Mouse (Mus musculus) ovary, postnatal 14 days (tissue): ENCODE results near the gene Ccdc85c.
A peak's percentile ranks its signal among the peaks of the same experiment; 100 is the strongest.

ENCODE experiments used
- DNase-seq: peaks from one replicate; pipeline ENCODE4 v3.0.0; 2022; ENCODE audit warnings: low spot score

Ccdc85c gene

DNA sequence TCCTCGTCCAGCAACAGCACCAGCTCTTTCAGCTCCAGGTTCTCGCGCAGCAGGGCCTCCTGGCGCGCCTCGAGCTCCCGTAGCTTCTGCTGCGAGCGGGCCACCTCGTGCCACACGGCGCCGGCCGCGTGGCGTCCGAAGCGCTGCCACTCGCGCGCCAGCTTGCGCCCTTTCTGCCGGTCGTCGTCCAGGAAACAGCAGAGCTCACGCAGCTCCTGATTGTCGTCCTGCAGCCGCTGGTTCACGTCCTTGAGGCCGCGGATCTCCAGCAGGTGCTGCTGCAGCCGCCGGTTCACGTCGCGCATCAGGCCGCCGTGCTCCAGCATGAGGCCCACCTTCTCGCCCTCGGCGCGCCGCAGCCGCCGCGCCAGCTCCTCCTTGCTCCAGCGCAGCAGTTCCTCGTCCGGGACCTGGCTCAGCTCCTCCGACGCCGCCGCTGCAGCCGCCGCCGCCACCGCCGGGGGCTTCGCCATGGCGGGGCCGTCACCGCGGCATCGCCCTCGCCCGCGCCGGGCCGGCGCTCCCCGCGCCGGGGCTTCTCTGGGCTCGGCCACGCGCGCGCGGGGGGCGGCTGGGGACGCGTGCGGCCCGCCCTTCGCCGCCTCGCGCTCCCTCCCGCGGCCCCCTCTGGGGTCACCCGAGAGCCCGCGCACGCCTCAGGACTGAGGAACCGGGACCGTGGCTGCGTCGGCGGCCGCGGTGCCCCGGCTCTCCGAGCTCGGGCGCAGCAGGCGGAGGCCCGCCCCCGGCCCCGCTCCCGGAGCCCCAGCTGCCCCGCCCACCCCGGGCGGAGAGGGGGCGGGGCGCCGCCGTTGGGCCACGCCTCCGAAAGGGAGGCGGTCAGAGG is at the start of gene Ccdc85c:
Ccdc85c (minus strand) TSS at position 765 of the 847 bp plus-strand sequence.
- DNase-seq: no peak

DNA sequence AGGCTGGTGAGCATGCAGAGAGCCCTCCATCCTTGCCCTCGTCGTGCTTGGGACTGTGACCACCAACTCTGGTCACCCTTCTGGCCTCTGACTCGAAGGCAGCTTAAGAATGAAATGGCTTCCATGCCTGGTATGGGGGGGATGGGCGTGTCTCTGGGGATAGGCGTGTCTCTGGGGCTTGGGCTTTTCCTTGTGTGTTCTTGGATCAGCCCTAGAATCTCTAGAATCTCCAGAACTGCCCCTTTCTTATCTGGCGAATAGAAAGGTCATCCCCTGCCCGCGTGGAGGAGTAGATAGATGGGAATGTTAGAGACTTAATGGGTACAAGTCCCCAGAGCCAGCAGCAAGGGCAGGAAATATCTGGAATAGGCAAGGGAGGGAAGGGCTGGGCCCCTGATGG is 44.9 kb upstream of the Ccdc85c start:
- no peak for DNase-seq

DNA sequence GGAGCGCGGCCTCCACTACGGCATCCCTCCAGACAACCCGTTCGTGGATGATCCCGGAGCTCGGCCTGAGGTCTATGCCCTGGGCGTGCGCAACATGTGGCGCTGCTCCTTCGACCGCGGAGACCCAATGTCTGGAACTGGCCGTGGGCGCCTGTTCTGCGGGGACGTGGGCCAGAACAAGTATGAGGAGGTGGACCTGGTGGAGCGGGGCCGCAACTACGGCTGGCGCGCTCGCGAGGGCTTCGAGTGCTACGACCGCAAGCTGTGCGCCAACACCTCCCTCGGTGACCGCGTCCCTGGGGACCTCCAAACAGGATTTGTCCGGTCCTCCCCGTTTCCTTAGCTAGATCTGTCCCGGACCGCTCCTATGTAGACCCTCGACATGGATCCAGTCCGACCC is 43.3 kb upstream of the Ccdc85c start:
- DNase-seq: no peak

DNA sequence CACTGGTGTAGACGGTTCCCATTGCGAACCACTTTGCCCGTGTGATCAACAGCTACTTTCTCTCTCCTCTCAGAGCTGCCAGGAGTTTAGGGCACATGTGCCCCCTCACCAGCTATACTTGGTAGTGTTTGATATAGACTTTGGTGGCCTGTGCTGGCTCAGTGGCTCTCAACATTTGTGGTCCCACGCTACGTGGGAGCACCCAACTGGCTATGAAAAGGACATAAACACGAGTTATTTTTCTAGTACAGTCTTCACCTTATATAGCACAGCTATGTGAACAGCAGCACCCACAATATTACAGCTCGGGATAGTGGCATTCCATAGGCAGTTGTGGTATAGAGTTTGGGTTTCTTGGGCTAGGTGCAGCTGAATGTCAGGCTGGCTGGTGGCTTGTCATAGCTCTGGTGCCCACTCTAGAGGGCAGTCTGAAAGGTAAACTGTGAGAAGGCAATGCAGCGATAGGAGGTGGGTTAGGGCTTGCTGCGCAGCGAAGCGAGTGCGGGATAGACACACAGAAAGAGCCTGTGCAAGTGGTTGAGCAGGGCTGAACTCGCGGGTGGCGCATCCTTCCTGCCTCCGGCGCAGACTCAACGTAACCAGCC is 42.7 kb upstream of the Ccdc85c start:
- no peak for DNase-seq

DNA sequence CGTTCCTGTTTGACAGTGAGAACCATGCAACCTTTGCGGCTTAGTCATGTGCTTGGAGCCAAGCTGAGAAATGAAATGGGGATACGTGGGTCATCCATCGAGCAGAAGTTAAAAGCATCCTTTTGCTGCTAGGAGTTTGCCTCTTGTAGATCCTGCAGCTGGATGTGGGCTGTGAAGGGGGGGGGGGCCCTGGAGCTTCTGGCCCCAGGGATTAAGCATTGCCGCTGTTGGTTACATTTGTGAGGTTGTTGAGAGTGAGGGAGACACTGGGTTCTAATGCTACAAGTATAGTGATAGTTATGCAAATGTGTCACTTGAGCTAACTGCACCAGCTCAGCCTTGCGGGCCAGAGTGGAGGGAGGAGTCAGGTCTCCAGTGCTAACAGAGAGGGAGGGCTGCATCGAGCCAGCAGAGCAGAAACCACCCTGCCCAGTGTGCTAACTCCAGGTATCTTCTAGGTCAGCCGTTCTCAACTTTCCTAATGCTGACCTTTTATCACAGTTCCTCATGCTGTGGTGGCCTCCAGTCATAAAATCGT is 42.0 kb upstream of the Ccdc85c start:
- DNase-seq: no peak

DNA sequence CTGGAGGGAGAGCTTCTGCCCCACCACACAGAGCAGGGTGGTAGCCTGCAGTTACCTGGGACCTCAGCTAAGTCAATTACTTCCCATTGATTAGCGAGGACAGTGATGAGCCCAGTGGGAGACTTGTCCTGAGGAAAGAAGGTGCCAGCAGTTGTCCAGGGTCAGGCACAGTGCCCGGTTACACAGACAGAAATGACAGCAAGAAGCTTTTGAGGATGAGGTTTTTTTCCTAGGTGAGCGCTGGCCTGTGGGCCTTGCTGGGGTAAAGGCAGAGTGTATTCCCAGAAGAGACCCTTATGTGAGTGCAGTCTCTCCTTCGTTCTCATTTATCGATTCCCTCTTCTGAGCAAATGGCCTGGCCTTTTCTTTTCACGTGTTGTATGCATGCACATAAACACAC is 41.4 kb upstream of the Ccdc85c start:
- no peak for DNase-seq

DNA sequence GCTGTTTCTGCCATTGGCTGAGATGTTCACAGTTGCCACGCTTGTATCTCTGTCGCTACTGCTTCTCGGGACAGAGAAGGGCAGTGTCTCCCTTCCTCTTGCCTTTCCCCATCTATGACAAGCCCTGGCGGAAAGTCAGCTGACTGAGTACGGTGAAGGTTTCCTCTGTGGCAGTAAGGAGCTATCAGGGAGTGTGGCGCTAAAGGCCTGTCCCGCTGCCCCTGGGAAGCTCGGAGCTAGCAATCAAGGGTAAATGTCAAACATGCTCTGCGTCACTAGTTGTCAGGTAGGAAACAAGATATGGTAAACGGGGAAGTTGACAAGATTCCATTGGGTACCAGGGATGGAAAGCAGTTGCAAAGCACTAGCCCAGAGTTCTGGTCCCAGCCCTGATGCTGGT is 40.6 kb upstream of the Ccdc85c start:
- no peak for DNase-seq

DNA sequence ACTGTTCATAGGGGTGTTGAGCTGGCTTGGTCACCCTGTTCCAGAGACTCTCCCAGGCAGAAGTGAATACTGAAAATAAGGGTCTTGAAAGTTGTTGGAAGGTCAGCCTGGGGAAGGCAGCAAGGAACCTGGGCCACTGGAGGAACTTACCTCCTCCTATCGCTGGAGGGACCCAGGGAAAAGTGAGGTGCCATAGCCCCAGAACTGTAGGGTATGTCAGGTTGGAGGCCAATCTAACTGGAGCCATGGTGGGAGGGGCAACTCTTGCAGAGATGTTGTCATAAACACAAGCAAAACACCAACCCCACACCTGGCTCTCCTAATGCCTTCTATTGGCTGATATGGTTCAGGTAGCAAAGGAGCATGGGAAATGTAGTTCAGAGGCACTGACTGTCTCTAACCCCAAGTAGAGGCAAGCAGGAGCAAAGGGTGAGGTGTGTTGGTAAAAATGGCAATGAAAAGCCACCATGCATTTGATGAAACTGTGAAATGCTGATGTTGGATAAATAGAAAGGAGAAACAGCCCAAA is 38.1 kb upstream of the Ccdc85c start:
- DNase-seq: no peak

DNA sequence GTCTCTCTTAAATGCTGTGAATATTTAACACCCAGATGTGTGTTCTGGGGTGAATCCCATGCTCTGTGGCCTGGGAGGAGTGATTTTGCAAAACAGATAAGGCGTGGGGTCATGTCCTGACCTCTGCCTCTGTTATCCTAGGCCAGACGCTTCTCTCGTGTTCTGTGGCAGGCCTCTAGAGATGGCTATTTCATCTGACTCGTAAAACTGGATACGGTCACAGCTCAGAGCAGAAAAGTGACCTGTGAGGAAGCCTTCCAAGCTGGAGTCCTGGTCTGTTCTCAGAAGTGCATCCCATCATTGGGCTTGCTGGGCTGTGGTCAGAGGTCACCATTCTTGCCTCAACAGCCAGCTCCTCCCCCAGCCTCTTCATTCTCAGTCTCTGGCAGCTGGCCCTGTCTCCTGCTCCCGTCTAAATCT is 37.2 kb upstream of the Ccdc85c start:
- no peak for DNase-seq

DNA sequence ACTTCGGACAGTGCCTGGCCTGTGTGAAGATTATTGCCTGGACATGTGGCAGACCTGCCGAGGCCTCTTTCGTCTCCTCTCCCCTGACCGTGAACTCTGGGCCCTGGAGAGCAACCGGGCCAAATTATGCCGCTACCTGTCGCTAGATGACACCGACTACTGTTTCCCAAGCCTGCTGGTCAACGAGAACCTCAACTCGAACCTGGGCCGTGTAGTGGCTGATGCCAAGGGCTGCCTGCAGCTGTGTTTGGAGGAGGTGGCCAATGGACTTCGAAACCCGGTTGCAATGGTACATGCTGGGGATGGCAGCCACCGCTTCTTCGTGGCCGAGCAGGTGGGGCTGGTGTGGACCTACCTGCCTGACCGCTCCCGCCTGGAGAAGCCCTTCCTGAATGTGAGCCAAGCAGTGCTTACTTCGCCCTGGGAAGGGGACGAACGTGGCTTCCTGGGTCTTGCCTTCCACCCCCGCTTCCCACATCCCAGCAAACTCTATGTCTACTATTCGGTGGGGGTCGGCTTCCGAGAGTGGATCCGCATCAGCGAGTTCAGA is 36.6 kb upstream of the Ccdc85c start:
- DNase-seq: no peak

DNA sequence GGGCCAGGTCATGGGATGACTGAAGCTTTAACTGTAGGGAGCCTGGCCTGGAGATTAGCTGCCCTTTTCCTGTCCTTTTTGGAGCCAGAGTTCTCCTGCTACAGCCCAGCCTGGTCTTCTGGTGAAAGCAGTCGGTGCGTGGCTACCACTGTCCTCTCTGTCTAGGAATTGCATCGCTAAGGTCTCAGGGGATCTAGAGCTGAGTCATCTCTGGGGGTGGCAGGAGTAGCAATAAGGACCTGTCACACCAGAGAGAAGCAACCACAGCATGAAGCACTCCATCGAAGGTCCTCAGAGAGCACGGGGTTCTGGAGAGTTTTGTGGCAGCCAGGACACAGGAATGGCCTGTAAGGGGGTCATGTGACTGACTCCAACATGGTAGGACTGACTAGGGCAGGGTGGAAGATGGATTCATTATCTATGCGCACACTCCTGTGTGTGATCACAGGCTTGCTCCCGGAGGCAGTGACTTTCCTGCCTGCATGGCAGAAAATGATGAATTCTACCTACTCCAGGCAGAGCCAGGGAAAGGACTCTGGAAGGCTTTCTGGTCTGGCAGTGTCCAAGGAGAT is 35.3 kb upstream of the Ccdc85c start:
- DNase-seq: no peak

DNA sequence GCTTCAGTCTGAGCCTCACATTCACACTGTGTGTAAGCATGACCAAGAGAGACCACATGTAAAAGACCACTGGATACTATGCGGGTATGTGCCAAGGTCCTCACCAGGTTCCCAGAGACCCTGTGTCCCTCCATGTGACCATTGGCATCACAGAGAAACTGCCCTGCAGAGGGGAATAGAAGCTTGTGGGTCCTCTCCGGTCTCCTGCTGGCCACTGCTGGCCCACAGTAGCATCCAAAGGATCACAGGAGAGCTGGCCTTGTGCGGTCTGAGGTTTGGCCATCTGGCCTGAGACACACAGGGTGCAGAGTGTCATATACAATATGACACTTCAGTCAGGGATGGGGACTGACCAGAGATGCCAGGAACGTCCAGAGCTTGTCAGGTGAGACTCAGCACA is 34.8 kb upstream of the Ccdc85c start:
- DNase-seq: no peak

DNA sequence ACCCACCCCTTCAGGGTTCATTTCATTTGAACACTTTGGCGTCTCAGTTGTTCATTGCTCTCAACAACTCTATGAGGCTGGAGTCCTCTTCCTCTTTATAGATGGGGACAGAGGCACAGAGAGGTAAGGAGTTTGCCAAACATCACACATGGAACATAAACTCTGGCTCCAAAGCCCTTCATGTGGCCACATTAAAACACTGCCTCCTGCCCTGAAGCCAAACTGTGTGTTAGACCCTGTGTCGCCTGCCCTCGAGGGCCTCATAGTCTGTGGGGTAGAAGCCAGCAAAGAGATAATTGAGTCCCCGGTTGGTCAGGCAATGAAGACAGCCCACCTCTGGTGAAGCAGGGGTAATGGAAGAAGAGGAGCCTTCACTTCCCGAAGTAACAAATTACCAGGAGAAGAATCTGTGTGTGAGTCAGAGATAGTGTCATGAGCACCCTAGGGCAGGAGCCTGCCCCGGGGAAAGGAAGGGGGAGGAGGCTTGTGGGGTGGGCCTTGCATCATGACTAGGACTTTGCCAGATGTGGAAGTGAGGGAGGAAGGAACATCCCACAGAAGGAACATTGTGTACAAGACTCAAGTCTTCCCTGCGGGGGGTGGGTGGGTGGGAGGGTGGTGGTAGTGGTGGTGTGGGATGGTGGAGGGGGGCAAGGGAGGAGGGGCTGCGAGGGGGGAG is 34.0 kb upstream of the Ccdc85c start:
- no peak for DNase-seq

DNA sequence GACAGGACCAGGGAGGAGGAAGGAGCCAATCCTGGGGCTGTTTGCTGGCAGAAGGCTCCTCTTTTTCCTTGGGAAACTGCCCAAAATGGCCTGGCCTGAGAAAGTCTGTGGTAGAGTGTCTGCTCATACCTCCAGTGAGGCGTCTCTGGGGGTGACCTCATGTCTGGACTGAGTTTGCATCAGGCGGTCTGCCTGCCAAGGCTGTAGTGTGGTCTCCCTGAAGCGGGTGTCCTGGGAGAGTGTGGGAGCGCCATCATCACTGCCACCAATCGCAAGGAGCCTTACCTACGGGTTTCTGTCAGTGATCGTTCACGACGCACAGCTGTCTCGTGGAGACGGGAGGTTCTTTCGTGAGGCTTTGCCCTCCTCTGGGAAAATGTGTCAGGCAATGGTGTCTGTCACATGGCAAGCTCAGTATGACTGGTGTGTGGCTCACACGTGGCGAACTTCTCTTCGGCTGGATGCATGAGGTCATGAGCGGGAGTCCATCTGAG is 33.2 kb upstream of the Ccdc85c start:
- no peak for DNase-seq

DNA sequence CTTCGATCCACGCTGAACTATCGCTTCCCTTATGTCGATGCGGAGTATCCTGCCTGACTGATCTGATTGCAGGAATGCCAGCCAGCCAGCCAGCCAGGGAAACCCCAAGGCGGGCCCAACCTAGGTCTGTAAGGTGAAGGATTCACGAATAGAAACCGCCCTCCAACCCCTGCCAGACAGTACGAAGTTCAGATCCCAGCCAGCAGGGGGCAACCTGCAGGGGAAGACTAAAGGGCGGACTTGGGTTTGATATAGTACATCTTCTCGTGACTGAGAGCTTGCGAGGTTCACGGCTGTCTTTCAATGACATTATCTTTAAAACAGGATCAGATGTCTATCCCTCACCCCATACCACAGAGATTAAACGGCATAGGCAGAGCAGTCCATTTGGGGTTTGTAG is 32.3 kb upstream of the Ccdc85c start:
- no peak for DNase-seq

DNA sequence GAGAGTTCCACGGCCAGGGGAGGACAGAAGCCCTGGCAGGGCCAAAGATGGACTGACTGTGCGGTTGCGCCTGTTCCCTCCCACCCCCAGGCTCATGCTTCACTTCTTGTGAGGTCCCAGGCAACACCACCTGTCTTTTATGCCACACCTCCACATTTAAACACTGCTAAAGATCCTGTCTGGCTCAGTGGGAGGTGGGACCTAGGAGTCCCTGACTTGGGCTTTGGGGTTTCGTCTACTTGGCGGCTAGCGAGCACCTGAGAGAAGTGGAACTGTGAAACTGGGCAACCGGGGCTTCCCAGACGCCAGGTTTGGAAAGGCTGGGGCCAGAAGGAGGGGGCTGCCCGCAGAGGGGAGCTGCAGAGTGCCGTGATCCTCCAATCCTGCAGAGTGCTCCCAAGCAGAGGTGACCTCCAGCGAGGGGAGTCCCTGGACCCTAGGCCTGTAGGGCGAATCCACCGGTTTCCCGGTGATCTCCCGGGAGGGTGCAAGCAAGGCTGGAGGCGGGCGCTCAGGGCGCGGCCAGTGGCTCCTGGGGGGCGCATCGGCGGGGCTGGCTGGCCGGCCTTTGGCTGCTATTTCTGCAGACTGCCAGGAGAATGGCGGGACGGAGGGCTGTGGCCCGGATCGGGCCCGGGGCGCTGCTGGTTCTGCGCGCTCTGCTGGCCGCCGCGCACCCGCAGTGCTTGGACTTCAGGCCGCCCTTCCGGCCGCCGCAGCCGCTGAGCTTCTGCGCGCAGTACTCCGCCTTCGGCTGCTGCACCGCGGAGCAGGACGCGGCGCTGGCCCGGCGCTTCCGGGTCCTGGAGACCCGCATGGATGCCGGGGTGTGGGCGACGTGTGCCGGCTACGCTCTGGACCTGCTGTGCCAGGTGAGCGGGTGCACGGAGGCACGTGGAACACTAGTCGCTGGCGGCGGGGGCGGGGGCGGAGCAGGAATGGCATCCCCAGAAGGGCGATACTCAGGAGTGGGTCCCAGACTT is 30.9 kb upstream of the Ccdc85c start, which contains the start of gene Hhipl1:
Hhipl1 (plus strand) TSS at position 459 of the 983 bp plus-strand sequence.
- peak; percentile 41 for DNase-seq

DNA sequence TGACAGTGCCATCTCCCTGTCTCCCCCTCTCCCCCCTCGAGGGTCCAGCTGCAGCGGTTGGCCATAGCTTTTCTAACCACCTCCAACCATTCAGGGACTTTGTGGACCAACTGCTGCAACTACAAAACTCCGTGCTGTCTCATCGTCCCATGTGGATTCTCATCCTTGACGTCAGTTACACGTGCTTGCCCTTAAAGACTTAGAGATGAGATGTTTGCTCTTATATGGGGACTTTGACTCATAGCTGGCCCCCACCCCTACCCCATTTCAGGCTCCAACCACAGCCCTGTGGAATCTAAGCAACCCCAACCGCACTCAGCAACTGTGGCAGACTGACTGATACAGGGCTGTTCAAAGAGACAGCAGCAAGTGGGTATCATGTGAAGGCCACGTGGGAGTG is 29.9 kb upstream of the Ccdc85c start:
- DNase-seq: no peak

DNA sequence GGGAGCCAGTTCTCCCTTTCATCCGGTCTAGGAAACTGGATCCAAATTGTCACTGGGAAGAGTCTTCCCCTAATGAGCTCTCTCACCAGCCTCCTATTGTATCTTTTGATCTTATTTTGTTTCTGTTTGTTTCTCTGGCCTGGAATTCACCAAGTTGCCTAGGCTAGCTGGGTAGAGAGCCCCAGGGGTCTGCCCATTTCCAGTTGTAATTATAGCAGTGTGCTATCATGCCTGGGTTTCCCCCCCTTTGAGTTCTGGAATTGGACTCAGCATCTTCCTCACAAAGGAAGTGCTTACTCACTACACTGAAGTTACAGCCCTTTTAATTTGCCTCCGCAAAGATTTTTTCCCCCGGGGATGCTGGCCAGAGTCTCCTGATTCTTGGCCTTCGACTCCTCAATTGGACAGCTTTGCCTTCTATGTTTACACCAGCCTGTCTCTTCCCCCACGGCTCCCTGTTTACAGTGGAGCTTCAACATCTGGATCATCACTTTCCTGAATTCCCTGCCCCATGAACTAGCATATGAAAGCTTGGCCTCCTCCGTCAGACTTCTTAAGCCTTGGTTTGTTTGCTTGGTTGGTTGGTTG is 28.6 kb upstream of the Ccdc85c start:
- no peak for DNase-seq

DNA sequence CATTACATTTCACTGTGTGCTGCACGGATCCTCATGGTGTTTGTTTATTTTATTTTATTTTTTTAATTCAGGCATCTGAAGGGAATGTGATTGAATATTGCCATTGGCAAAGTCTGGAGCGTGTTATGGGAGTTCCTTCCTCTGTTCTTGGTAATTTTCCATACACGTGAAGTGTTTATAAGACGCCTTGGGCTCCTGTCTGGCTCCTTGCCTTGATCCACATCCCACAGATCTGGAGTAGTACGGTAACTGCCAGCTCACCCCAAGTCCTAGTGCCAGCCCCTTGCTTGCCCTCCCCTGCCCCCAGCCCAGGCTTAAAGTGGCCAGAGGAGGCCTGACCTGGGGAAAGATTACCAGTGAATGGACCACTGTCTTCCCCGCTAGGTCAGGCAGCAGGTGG is 25.8 kb upstream of the Ccdc85c start:
- DNase-seq: no peak

DNA sequence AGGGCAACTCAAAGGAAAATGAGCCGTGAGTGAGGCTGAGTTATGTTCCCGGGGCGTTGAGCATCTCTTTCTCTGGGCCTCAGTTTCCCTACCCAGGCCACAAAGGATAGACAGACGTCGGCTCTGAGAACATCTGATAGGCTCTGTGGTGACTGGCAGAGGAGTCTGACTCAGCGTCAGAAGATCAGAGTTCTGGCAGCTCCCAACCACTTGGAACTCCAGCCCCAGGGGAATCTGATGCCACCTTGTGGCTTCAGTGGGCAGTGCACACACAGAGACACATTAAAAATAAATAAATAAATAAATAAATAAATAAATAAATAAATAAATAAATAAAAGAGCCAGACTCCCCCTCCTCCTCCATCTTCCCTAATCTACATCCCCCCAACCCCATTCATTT is 21.8 kb upstream of the Ccdc85c start:
- DNase-seq: no peak
